In genomic region chr1:189882886-189883285, GRCm38 (mm10) we compare ENCODE assay signal across 9 mouse cellular contexts. TPM values are rescaled to one million over a fixed set of nuclear protein-coding genes. Genes with fewer than 3 reads are reported as not detected.
DNase-seq lines count a peak whose midpoint lies in the region; ATAC-seq and TF ChIP-seq lines count a peak whose summit lies in the region.
"Had no signal": no experiment of that assay in that cellular context is flagged by ENCODE, and none has a peak within 500 bp of the region (broad histone marks: within the 10 kb centered on the region; RNA-seq: fewer than 3 reads in every experiment).

No protein-coding gene starts in this region.

- no peak overlapping the region for H3K9ac ChIP-seq in forebrain, embryonic 16.5 days (replicated peaks; ENCODE audit: low read depth, low read length)
- no peak overlapping the region for H3K9ac ChIP-seq in kidney, embryonic 15.5 days
- H3K9ac ChIP-seq in stomach, embryonic 16.5 days (ENCODE audit: low read length): no peak overlapping the region

- H3K27me3 ChIP-seq in forebrain, embryonic 10.5 days (ENCODE audit: poor library complexity, severe bottlenecking): no peaks in the 10 kb centered on the region
- H3K27me3 ChIP-seq in forebrain, embryonic 16.5 days (replicated peaks; ENCODE audit: control insufficient read depth, insufficient read depth, low read length): no peaks in the 10 kb centered on the region
- H3K27me3 ChIP-seq in spleen, adult 2 months (ENCODE audit: control insufficient read depth, insufficient read depth, low read length): no peaks in the 10 kb centered on the region
- H3K27me3 ChIP-seq in kidney, embryonic 15.5 days: no peaks in the 10 kb centered on the region
- no peaks in the 10 kb centered on the region for H3K27me3 ChIP-seq in stomach, embryonic 16.5 days (ENCODE audit: control insufficient read depth, insufficient read depth, low read length)

- ATAC-seq in forebrain, embryonic 16.5 days: no peak
- 0 out of 2 replicates have a peak, but pooled peaks have one; percentile 14 for ATAC-seq in kidney, embryonic 15.5 days (replicated peaks; ENCODE audit: low FRiP score)
- ATAC-seq in stomach, embryonic 16.5 days (ENCODE audit: insufficient read depth, low FRiP score): no peak

- no peak for TF ChIP-seq POLR2A in spleen, adult 2 months (IDR thresholded peaks at IDR 0.05; ENCODE audit: low read depth, low read length)

- H3K4me2 ChIP-seq in forebrain, embryonic 16.5 days (ENCODE audit: low read length): no peak overlapping the region
- H3K4me2 ChIP-seq in kidney, embryonic 15.5 days: no peak overlapping the region
- H3K4me2 ChIP-seq in stomach, embryonic 16.5 days (ENCODE audit: low read depth, low read length): no peak overlapping the region

- H3K4me3 ChIP-seq in forebrain, embryonic 10.5 days: no peak overlapping the region
- no peak overlapping the region for H3K4me3 ChIP-seq in forebrain, embryonic 16.5 days (replicated peaks; ENCODE audit: low read length)
- H3K4me3 ChIP-seq in spleen, adult 2 months (ENCODE audit: extremely low read depth, insufficient read depth, insufficient read length): no peak overlapping the region
- no peak overlapping the region for H3K4me3 ChIP-seq in kidney, embryonic 15.5 days (replicated peaks)
- H3K4me3 ChIP-seq in stomach, embryonic 16.5 days (replicated peaks; ENCODE audit: low read length): no peak overlapping the region

- H3K4me1 ChIP-seq in forebrain, embryonic 10.5 days: peaks cover 31% of the 10 kb centered on the region
- H3K4me1 ChIP-seq in forebrain, embryonic 16.5 days (replicated peaks; ENCODE audit: control insufficient read depth, insufficient read depth, low read length): no peaks in the 10 kb centered on the region
- H3K4me1 ChIP-seq in spleen, adult 2 months (ENCODE audit: control insufficient read depth, insufficient read depth, insufficient read length): no peaks in the 10 kb centered on the region
- peaks cover 38% of the 10 kb centered on the region for H3K4me1 ChIP-seq in kidney, embryonic 15.5 days
- H3K4me1 ChIP-seq in stomach, embryonic 16.5 days (ENCODE audit: control insufficient read depth, insufficient read depth, low read length): peaks cover 10% of the 10 kb centered on the region

- peak; percentile 63 for DNase-seq in forebrain, embryonic 10.5 days (ENCODE audit: extremely low spot score, low spot score)
- peak; percentile 17 to 32 for DNase-seq in spleen, adult 2 months (ENCODE audit: low read depth in 1 of 2, low spot score in 2 of 2)
- DNase-seq in spleen, adult 12 weeks (ENCODE audit: low spot score): no peak
- peak; percentile 22 for DNase-seq in embryo, embryonic 11.5 days (ENCODE audit: low read depth, low spot score)
- DNase-seq in lung, postnatal 4 days: peak; percentile 45 to 51

- peaks cover 9% of the 10 kb centered on the region; the same call in 1 of the 2 replicates for H3K36me3 ChIP-seq in forebrain, embryonic 10.5 days (replicated peaks)
- H3K36me3 ChIP-seq in forebrain, embryonic 16.5 days (ENCODE audit: control insufficient read depth, insufficient read depth): no peaks in the 10 kb centered on the region
- no peaks in the 10 kb centered on the region for H3K36me3 ChIP-seq in spleen, adult 2 months (ENCODE audit: control insufficient read depth, insufficient read depth, low read length)
- peaks cover 17% of the 10 kb centered on the region for H3K36me3 ChIP-seq in kidney, embryonic 15.5 days
- H3K36me3 ChIP-seq in stomach, embryonic 16.5 days (ENCODE audit: control insufficient read depth, insufficient read depth, low read length): no peaks in the 10 kb centered on the region
- H3K36me3 ChIP-seq: G1E had no signal

- WGBS in forebrain, embryonic 10.5 days: 51% methylated on average over 7 of the region's 7 CpGs
- 56% methylated on average over 7 of the region's 7 CpGs for WGBS in forebrain, embryonic 16.5 days
- 74% methylated on average over 7 of the region's 7 CpGs for WGBS in spleen, adult 2 months
- WGBS in kidney, embryonic 15.5 days: 47% methylated on average over 7 of the region's 7 CpGs
- 43% methylated on average over 7 of the region's 7 CpGs for WGBS in stomach, embryonic 16.5 days

- peak; percentile 89 for TF ChIP-seq CTCF in spleen, adult 2 months (IDR thresholded peaks at IDR 0.05; ENCODE audit: extremely low read depth, insufficient read depth, insufficient read length, insufficient replicate concordance)

- no peaks in the 10 kb centered on the region for H3K9me3 ChIP-seq in forebrain, embryonic 10.5 days
- H3K9me3 ChIP-seq in forebrain, embryonic 16.5 days (ENCODE audit: control insufficient read depth, low read length): no peaks in the 10 kb centered on the region
- H3K9me3 ChIP-seq in kidney, embryonic 15.5 days (replicated peaks): no peaks in the 10 kb centered on the region
- no peaks in the 10 kb centered on the region for H3K9me3 ChIP-seq in stomach, embryonic 16.5 days (replicated peaks; ENCODE audit: control insufficient read depth, low read length)

- H3K27ac ChIP-seq in forebrain, embryonic 10.5 days: no peak overlapping the region
- H3K27ac ChIP-seq in forebrain, embryonic 16.5 days (ENCODE audit: low read length): no peak overlapping the region
- H3K27ac ChIP-seq in spleen, adult 2 months (ENCODE audit: insufficient read depth, low read length): no peak overlapping the region
- peak overlapping the region; percentile 57 for H3K27ac ChIP-seq in kidney, embryonic 15.5 days
- H3K27ac ChIP-seq in stomach, embryonic 16.5 days (ENCODE audit: low read length): peak overlapping the region; percentile 29; the same call in 1 of the 2 replicates

RNA-seq across cellular contexts. Expression of gene Smyd2, which starts 39.3 kb away (rescaled TPM):
- 57.5 and 59.0 TPM in 2 replicates for polyA plus RNA-seq in forebrain, embryonic 10.5 days (2016; fragmentation: Nextera tagmentation; extraction: Ambion mirVana)
- polyA plus RNA-seq in forebrain, embryonic 16.5 days (2015; fragmentation: Nextera tagmentation; extraction: Ambion mirVana): 76.8 and 80.7 TPM in 2 replicates
- 13.0 and 14.6 TPM in 2 replicates for polyA plus RNA-seq in spleen, adult 2 months (2012; rRNA removed)
- polyA plus RNA-seq in kidney, embryonic 15.5 days (2015; fragmentation: Nextera tagmentation; extraction: Ambion mirVana): 83.0 and 84.2 TPM in 2 replicates
- 79.8 and 89.3 TPM in 2 replicates for polyA plus RNA-seq in stomach, embryonic 16.5 days (2015; fragmentation: Nextera tagmentation; extraction: Ambion mirVana)
- polyA plus RNA-seq: G1E had no signal

Comparison
In these comparisons a context has a peak if more than half of its experiments do, and no peak if none do; other contexts are left out.
1. H3K27ac ChIP-seq: peak in kidney, embryonic 15.5 days (single experiment) and stomach, embryonic 16.5 days (single experiment); none in forebrain, embryonic 10.5 days (single experiment), forebrain, embryonic 16.5 days (single experiment) and spleen, adult 2 months (single experiment).